Mouse (Mus musculus): Measurements from ENCODE around the gene Wdr12. TPM values are rescaled to one million over a fixed set of nuclear protein-coding genes. Genes with fewer than 3 reads are reported as not detected.
"Not testable (repeated sequence)": the region's sequence is repeated elsewhere in the genome, so short reads cannot be mapped to it uniquely, and the experiment has no call there.

The Wdr12 gene
- total RNA-seq (2021) = 10 to 100 TPM; 25.6 to 30.7 TPM
- long read RNA-seq, experiment 1, full-length matches to known transcripts = 48 of 51 reads
- long read RNA-seq, experiment 1, partial matches to known transcripts = 1 of 51 reads
- long read RNA-seq, experiment 1, other reads (novel, unspliced or antisense) = 2 of 51 reads
- long read RNA-seq, experiment 2, full-length matches to known transcripts = 38 of 41 reads
- long read RNA-seq, experiment 2, partial matches to known transcripts = 1 of 41 reads
- long read RNA-seq, experiment 2, other reads (novel, unspliced or antisense) = 2 of 41 reads

DNA sequence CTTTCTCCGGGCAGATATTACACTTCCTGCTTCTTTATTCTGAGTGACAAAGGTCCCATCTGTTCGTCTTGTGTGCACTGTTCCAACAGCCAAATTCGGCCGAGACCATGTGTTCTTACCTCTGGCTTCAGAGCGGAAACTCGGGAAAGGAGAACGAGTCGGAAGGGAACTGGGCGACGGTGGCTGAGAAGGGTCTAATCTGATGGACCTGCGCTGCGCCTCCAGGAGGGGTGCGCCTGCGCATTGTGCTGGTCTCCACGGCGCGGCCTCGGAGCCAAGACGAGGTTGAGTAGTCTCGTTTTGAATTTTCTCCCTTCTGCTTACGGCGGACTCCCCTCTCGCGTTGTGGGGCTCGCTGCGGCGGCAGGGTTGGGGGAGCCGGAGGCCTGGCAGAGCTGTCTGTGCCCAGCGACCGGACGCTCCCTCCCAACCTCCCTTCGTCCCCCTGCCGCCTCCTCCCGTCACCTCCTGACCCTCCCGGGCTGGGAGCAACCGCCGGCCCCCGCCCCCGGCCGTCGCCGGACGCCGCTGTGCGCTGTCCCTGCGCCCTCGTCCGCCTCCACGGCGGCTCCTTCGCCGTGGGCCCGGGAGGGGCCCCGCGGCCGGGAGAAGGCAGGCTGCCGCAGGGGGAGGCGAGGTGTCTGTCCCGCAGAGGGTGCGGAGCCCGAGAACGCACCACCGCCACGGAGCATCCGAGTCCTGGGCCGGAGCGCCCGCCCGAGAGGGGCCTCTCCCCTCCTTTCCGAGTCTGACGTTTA is at the start of gene Wdr12, which contains the start of gene Carf:
TSS of gene Wdr12 (minus strand) at position 622 of the 758 bp plus-strand sequence.
TSS of gene Carf (plus strand) at position 224 of the 758 bp plus-strand sequence.
- intact Hi-C loops (cut with DNase I) = loop anchor here (2.0 kb wide), 1 partner anchor 53 kb away; no protein-coding TSS in a partner anchor

GRCm38 (mm10) chr1:60137346-60137745 is 38.9 kb upstream of the Wdr12 start:
- intact Hi-C loops (cut with DNase I) = no loop called here
- no peak for DNase-seq (ENCODE audit: low spot score in 2 of 2)

More for the DNA sequence above, at the start of gene Wdr12, which contains the start of gene Carf:
- DNase-seq (ENCODE audit: low spot score in 2 of 2) = peak; percentile 97 to 98

DNA sequence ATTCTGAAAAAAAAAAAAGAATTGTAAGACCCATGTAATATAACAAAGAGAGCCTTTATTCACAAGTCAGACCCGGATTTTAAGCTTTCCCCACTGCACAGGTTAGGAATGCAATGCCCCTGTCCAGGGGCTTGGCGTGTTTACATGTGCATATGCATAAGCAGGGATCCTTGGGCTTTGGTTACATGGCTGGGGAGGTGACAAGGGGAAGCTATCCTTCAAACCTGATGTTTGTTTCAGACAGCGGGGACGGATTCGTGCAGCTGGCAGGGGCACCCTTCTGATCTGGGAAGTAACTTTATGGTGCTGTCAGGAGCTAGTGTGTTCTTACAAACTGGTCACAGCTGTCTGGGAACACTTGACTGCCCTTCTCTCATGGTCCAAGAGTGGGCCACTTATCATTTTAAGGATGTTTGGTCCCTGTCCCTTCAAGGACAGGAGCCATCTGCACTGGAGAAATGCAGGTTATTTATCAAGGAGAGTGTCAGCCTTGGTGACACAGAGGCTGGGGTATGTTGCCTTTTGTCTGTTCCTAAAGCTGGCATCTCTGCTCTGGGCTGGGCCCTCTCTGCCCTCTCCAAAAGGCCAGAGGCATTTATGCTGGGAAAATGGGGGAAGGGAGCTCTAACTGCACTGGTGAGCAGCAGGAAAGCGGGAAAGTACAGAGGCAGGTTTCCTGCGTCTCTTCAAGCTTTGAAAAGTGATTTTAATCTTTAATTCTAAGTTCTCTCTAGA is 19.4 kb upstream of the Wdr12 start:
- intact Hi-C loops (cut with DNase I) = no loop called here
- no peak for DNase-seq (ENCODE audit: low spot score in 2 of 2)

- no peak for DNase-seq (ENCODE audit: low spot score in 2 of 2)
Measured at GRCm38 (mm10) chr1:60104582-60104981, 6.1 kb upstream of the Wdr12 start.

DNA sequence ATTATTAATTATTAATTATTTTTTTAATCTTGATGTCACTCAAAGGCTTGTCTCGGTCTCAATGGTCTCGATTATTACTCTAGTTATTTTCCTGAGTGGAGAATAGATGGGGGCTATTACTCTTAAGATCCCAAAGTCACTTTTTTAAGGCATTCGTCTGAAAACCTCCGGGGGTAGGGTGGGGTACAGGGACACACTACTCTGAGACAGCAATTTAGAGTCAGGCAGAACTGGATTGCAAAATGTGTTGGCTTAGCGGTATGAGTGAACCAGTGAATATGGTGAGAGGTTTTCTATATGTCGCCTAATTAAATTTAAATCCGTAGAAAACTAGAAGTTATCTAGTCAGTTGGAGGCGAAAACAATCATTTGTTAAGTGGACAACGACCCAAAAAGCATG is 394 bp upstream of the Wdr12 start:
- intact Hi-C loops (cut with DNase I) = loop anchor here (2.0 kb wide), 1 partner anchor 52 kb away; no protein-coding TSS in a partner anchor
- no peak for DNase-seq (ENCODE audit: low spot score in 2 of 2)

More at GRCm38 (mm10) chr1:60104582-60104981, 6.1 kb upstream of the Wdr12 start:
- intact Hi-C loops (cut with DNase I) = no loop called here

DNA sequence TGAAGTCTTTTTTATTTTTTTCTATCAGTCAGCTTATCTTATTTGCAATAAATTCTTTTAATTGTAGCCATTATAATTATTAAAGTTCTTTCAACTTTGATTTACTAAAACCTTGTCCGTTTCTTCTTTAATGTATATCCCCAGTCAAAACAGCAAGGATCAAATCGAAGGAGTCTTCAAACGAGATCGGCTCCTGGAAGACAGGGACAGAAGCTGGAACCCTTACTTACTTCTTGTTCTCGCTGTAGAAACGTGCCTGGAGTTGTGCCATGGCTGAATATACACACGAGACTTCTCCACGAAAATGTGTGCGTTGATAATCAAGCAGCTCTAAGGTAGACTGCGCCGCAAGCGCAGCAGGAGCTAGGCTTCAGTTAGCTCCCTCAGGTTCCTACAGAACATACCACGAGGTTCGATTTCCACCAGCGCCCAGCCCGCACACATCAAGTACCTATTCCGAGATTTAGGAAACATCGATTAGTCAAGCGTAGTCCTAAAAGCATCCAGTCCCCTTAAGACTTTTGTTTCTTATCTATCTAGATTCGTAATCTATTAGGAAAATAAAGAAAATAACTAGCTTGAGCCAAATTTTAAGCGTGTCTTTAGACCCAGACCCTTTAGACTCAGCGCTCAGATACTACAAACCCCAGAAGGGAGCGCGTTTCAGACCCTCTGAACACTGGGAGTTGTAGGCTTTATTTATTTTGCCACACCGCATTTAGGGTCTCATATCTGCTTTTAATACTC is 995 bp downstream of the Wdr12 start:
- DNase-seq (ENCODE audit: low spot score in 2 of 2) = peak; percentile 74 to 82
- intact Hi-C loops (cut with DNase I) = loop anchor here (2.0 kb wide), 1 partner anchor 53 kb away; no protein-coding TSS in a partner anchor

GRCm38 (mm10) chr1:60096572-60097276 is 1.7 kb downstream of the Wdr12 start:
- intact Hi-C loops (cut with DNase I) = no loop called here
- no peak for DNase-seq (ENCODE audit: low spot score in 2 of 2)

- intact Hi-C loops (cut with DNase I) = no loop called here
- no peak for DNase-seq (ENCODE audit: low spot score in 2 of 2)
Measured at GRCm38 (mm10) chr1:60076411-60076810, 22.0 kb downstream of the Wdr12 start.

DNA sequence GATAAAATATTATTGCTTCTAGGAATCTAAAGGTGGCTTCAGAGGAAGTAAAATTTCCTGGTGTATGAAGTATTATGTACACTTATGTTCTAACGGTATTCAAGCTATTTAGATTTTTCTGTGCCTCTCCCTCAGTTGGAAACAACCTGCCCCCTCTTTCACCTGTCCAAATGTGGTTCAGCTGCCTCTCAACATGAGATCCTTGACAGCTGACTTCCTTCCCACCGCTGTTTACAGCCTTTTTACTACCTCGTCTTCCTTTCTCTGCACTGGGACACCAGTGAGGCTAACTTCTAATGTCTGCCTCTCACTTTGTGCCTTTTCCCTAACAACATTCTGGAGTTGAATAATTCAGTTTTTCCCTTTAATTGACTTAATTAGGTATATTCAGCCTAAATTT is 22.9 kb downstream of the Wdr12 start:
- intact Hi-C loops (cut with DNase I) = no loop called here
- no peak for DNase-seq (ENCODE audit: low spot score in 2 of 2)

- intact Hi-C loops (cut with DNase I) = no loop called here
Measured at GRCm38 (mm10) chr1:60074935-60075334, 23.5 kb downstream of the Wdr12 start.

DNA sequence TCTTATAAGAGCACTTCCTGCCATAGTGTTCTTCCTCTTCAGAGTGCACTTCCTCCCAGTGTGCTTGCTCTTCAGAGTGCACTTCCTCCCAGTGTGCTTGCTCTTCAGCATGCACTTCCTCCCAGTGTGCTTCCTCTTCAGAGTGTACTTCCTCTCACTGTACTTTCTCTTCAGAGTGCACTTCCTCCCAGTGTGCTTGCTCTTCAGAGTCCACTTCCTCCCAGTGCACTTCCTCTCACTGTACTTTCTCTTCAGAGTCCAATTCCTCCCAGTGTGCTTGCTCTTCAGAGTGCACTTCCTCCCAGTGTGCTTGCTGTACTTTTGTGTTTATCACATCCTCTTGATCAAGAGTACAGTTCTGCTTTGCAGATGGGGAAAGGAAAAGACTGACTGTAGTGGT is 27.7 kb downstream of the Wdr12 start:
- intact Hi-C loops (cut with DNase I) = not testable (repeated sequence)
- DNase-seq (ENCODE audit: low spot score in 2 of 2) = peak in 1 of 2 experiments; percentile 2

More at GRCm38 (mm10) chr1:60074935-60075334, 23.5 kb downstream of the Wdr12 start:
- no peak for DNase-seq (ENCODE audit: low spot score in 2 of 2)

DNA sequence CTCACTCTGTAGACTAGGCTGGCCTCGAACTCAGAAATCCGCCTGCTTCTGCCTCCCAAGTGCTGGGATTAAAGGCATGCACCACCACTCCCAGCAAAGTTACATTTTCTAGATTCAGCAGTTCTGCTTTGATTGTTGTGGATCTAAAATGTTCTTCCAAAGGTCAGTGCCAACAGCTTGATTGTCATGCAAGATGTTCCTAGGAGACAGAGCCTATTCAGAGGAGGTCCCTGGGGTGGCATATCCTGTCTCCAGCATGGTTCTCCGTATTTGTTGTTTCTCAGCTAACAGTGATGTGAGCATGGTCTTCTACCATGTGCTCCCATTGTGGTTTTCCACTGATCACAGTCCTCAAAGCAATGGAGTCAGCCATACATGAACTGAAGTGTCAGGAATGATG is 42.1 kb downstream of the Wdr12 start:
- intact Hi-C loops (cut with DNase I) = no loop called here
- no peak for DNase-seq (ENCODE audit: low spot score in 2 of 2)

GRCm38 (mm10) chr1:60054659-60055058 is 43.8 kb downstream of the Wdr12 start:
- DNase-seq (ENCODE audit: low spot score in 2 of 2) = no peak
- intact Hi-C loops (cut with DNase I) = no loop called here

DNA sequence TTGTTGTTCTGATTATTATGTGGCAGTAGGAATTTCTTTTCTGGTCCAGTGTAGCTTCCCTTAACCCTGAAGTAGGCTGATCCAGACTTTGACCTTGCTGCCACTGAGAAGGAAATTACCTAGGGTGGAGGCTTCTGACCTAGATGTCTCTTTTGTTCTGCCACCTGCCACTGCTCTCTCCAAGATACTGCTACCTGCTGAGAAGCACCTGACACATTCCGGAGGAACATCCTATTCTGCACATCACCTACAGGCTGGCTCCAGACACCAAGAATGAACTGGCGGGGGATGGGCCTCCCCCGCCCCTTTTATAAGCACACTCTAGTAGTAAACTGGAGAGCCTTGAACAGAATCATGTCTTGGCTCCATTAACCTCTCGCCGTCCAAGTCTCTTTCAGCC is 51.0 kb downstream of the Wdr12 start:
- DNase-seq (ENCODE audit: low spot score in 2 of 2); intact Hi-C loops (cut with DNase I): not testable (repeated sequence)

DNA sequence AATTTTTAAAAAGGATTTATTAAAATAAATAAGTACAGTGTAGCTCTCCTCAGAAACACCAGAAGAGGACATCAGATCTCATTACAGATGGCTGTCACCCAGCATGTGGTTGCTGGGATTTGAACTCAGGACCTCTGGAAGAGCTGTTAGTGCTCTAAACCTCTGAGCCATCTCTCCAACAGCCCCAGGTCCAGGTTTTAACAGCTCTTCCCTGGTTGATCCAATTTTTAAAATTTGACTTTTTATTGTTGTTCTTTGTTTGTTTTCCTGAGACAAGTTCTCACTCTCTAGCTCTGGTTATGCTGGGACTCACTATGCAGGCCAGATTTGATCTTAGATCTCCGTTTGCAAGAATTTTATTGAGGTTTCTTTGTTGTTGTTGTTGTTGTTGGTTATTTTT is 53.9 kb downstream of the Wdr12 start:
- intact Hi-C loops (cut with DNase I) = no loop called here
- DNase-seq (ENCODE audit: low spot score in 2 of 2) = no peak

DNA sequence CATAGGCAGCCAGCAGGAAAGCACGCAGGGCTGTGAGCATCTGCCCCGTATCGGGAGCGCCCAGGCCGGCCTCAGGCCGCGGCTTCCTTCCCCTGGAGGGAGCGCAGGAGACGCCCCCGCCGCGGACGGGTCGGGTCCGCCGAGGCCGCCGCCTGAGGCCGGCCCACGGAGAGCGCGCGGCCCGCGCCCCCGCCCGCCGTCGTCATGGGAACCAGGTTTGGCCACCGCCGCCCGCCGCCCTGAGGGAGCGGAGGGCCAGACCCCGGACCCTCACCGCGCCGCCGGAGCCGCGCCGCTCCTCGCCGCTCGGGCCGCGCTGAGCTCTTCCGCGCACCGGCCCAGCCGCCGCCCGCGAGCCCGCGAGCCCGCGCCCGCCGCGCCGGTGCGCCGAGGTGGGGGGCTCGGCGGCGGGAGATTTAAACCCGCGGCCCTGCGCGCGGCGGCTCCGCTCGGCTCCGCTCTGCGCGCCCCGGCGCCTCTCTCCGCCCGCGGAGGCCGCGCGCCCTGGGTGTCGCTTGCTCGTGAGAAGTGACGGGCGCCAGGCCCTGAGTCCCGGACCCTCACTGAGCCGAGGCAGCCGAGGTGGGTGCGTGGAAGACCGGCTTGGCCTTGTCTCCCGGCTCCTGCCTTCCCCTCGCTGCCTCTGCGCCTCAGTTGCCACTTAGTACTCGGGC is 55.5 kb downstream of the Wdr12 start, which contains the start of gene Ica1l:
TSS of gene Ica1l (minus strand) at position 389 of the 674 bp plus-strand sequence.
- intact Hi-C loops (cut with DNase I) = no loop called here
- peak; percentile 19 to 47 for DNase-seq (ENCODE audit: low spot score in 2 of 2)

GRCm38 (mm10) chr1:60042398-60042795 is 56.0 kb downstream of the Wdr12 start:
- DNase-seq (ENCODE audit: low spot score in 2 of 2) = peak in 1 of 2 experiments; percentile 10

GRCm38 (mm10) chr1:60035044-60035443 is 63.4 kb downstream of the Wdr12 start:
- DNase-seq (ENCODE audit: low spot score in 2 of 2) = peak; percentile 38 to 57
- intact Hi-C loops (cut with DNase I) = loop anchor here (10.0 kb wide), 1 partner anchor 650 kb away; no protein-coding TSS in a partner anchor

More at GRCm38 (mm10) chr1:60042398-60042795, 56.0 kb downstream of the Wdr12 start:
- intact Hi-C loops (cut with DNase I) = no loop called here
